Mouse (Mus musculus) naive thymus-derived CD4-positive, alpha-beta T cell, adult 2 months (primary cell): Measurements from ENCODE around the gene Rbm25.

Experiments
- DNase-seq: peaks from one replicate; pipeline ENCODE4 v3.0.0-alpha.2; 2011; ENCODE audit warnings: low read depth

Rbm25 gene

GRCm38 (mm10) chr12:83650346-83650745, 19.3 kb downstream of the Rbm25 start:
- no peak for DNase-seq

- no peak for DNase-seq
Observed at GRCm38 (mm10) chr12:83651414-83651813, 20.4 kb downstream of the Rbm25 start.

GRCm38 (mm10) chr12:83685466-83685865, 54.4 kb downstream of the Rbm25 start:
- DNase-seq, result no peak

GRCm38 (mm10) chr12:83686575-83687350, 55.7 kb downstream of the Rbm25 start:
- no peak for DNase-seq

GRCm38 (mm10) chr12:83687934-83688315, 56.9 kb downstream of the Rbm25 start, which contains the start of gene Psen1:
Gene Psen1 (plus strand): TSS chr12:83688152.
- DNase-seq, result peak; percentile 95

- peak; percentile 72 for DNase-seq
Observed at GRCm38 (mm10) chr12:83688316-83689086, 57.5 kb downstream of the Rbm25 start.

GRCm38 (mm10) chr12:83689087-83689432, 58.0 kb downstream of the Rbm25 start:
- DNase-seq, result no peak

- DNase-seq, result no peak
Observed at GRCm38 (mm10) chr12:83694011-83694410, 63.0 kb downstream of the Rbm25 start.

GRCm38 (mm10) chr12:83694669-83695068, 63.6 kb downstream of the Rbm25 start:
- no peak for DNase-seq

- no peak for DNase-seq
Observed at GRCm38 (mm10) chr12:83698637-83699036, 67.6 kb downstream of the Rbm25 start.

GRCm38 (mm10) chr12:83701608-83702007, 70.6 kb downstream of the Rbm25 start:
- DNase-seq, result no peak

- no peak for DNase-seq
Observed at GRCm38 (mm10) chr12:83702796-83703195, 71.8 kb downstream of the Rbm25 start.

- no peak for DNase-seq
Observed at GRCm38 (mm10) chr12:83706951-83707350, 75.9 kb downstream of the Rbm25 start.

- no peak for DNase-seq
Observed at GRCm38 (mm10) chr12:83708160-83709092, 77.4 kb downstream of the Rbm25 start.

- no peak for DNase-seq
Observed at GRCm38 (mm10) chr12:83709934-83710333, 78.9 kb downstream of the Rbm25 start.

GRCm38 (mm10) chr12:83713749-83714148, 82.7 kb downstream of the Rbm25 start:
- DNase-seq, result peak; percentile 68

GRCm38 (mm10) chr12:83716416-83717184, 85.6 kb downstream of the Rbm25 start:
- DNase-seq, result no peak

GRCm38 (mm10) chr12:83719431-83719830, 88.4 kb downstream of the Rbm25 start:
- no peak for DNase-seq

GRCm38 (mm10) chr12:83721281-83721680, 90.2 kb downstream of the Rbm25 start:
- no peak for DNase-seq

- no peak for DNase-seq
Observed at GRCm38 (mm10) chr12:83723037-83723436, 92.0 kb downstream of the Rbm25 start.

GRCm38 (mm10) chr12:83726510-83727308, 95.7 kb downstream of the Rbm25 start:
- no peak for DNase-seq
